Mouse (Mus musculus) thymus, adult 2 months (tissue): ENCODE data around the gene Ctu1. TPM values are rescaled to one million over a fixed set of nuclear protein-coding genes. Genes with fewer than 3 reads are reported as not detected.

Experiments
- DNase-seq: peaks from one replicate; pipeline ENCODE4 v3.0.0; 2021
- H3K27ac ChIP-seq: fragments of 200-500 bp; 2 replicates; pipeline ENCODE4 v1.5.1; 2012; ENCODE audit warnings: low read length, control low read depth; ENCODE audit not compliant: control insufficient read depth, insufficient read depth
- H3K27me3 ChIP-seq: fragments of 200-500 bp; 2 replicates; pipeline ENCODE4 v1.6.1; 2012; ENCODE audit warnings: mild to moderate bottlenecking, low read length, moderate library complexity, mixed read lengths; ENCODE audit not compliant: control insufficient read depth, insufficient read depth
- H3K36me3 ChIP-seq: fragments of 200-500 bp; 2 replicates; pipeline ENCODE4 v1.6.1; 2012; ENCODE audit warnings: mild to moderate bottlenecking, low read length, moderate library complexity; ENCODE audit not compliant: control insufficient read depth, insufficient read depth
- H3K4me1 ChIP-seq: fragments of 200-500 bp; replicated peaks from 2 replicates; pipeline ENCODE4 v1.6.1; 2012; ENCODE audit warnings: low read length; ENCODE audit not compliant: control insufficient read depth, insufficient read depth
- H3K4me3 ChIP-seq: fragments of 200-500 bp; 2 replicates; pipeline ENCODE4 v1.5.1; 2012; ENCODE audit warnings: mild to moderate bottlenecking, low read length, control low read depth, moderate library complexity; ENCODE audit not compliant: control insufficient read depth, insufficient read depth
- CTCF ChIP-seq: fragments of 200-500 bp; IDR thresholded peaks from 2 replicates; pipeline ENCODE4 v1.5.1; 2012; ENCODE audit warnings: mild to moderate bottlenecking, control low read depth, low read length, moderate library complexity, borderline replicate concordance; ENCODE audit not compliant: control insufficient read depth, poor library complexity, insufficient read depth; ENCODE audit errors: extremely low read depth
- POLR2A ChIP-seq: fragments of 200-500 bp; IDR thresholded peaks from 2 replicates; pipeline ENCODE4 v1.6.1; 2012; ENCODE audit warnings: mild to moderate bottlenecking, low read length, control low read depth, moderate library complexity; ENCODE audit not compliant: control insufficient read depth, poor library complexity, insufficient read depth; ENCODE audit errors: extremely low read depth
- WGBS: fragments of 180-500 bp; shearing (Covaris S2); methylation state at CpG from one replicate; pipeline ENCODE4 v1.1.7; 2018; 5-methylcytosine and 5-hydroxymethylcytosine counted together
- polyA plus RNA-seq: library from polyadenylated mRNA; depleted of rRNA; stranded (reverse); fragments of >200 nt; gene quantifications from 2 replicates; pipeline ENCODE4 v1.2.3, GENCODE M21; 2012

Gene Ctu1
- polyA plus RNA-seq, 1 experiment, result 15.0 TPM

DNA sequence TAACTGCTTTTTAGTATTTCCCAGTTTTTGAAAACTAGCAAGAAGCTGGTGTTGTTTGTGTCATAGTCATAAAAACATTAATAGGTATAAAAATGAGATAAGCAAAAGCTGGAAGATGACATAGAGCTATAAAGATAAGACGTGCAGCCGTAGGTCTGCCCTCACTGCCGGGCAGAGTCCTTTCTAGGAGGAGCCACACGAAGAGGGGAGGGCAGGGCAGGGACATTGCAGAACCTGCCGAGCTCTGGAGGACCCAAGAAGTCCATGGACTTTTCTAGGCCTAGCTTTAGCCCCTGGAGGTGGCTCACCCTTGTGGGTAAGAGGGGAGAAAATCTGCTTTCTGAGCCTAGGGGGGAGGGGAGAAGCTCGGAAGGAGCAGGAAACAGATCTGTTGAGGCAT, 37.3 kb upstream of the Ctu1 start, which contains the start of gene Ceacam18:
Ceacam18 (plus strand) TSS at position 208 of the 400 bp plus-strand sequence.
- WGBS, result 79% methylated on average over 6 of the region's 6 CpGs
- TF ChIP-seq CTCF (no peak), POLR2A (no peak)
- no peak for DNase-seq
- Histone ChIP-seq H3K4me3 (no peak within 1 kb of the TSS), H3K4me1 (no peaks in the 10 kb centered on the region), H3K36me3 (no peaks in the 10 kb centered on the region), H3K27me3 (no peaks in the 10 kb centered on the region), H3K27ac (no peak within 1 kb of the TSS)

DNA sequence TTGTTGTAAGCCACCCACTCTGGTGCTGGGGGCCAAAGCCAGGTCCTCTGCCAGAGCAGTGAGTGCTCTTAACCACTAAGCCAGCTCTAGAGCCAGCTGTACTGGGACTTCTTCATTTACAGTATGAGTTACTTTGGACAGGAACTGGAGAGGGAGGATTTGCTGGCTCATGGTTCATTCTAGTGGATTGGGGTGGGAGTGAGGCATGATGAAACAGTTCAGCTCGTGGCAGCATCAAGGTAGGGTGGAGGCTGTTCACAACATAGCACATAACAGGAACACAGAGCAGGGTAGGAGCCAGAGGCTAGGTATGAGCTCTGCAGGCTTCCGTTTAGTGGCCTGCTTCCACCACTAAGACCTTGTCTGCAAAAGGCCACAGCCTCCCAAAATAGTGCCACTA, 35.6 kb upstream of the Ctu1 start:
- no peaks in the 10 kb centered on the region for H3K27me3 ChIP-seq
- no peaks in the 10 kb centered on the region for H3K4me1 ChIP-seq
- TF ChIP-seq POLR2A, result no peak
- no peak for TF ChIP-seq CTCF
- 43% methylated on average over 2 of the region's 2 CpGs for WGBS
- H3K4me3 ChIP-seq, result no peak overlapping the region
- H3K36me3 ChIP-seq, result no peaks in the 10 kb centered on the region
- DNase-seq, result no peak
- H3K27ac ChIP-seq, result no peak overlapping the region

DNA sequence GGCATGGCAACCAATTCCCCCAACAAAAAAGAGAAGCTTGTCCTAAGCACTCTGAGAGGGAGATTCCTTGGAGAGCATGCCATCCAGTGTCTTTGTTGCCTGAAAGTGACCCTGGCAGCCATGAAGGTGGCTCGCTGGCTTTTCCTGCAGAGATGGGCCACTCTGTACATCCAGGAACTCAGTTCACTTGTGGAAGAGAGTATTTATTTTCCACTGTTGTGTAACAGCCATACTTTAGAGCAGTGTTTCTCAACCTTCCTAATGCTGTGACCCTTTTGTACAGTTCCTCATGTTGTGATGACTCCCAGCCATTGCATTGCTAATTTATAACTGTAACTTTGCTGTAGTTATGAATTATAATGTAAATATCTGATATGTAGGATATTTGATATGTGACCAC, 34.7 kb upstream of the Ctu1 start:
- Histone ChIP-seq H3K4me1 (no peaks in the 10 kb centered on the region), H3K4me3 (no peak overlapping the region), H3K27ac (no peak overlapping the region), H3K27me3 (no peaks in the 10 kb centered on the region), H3K36me3 (no peaks in the 10 kb centered on the region)
- TF ChIP-seq CTCF, result no peak
- WGBS, result 90% methylated on average over 1 of the region's 1 CpGs
- DNase-seq, result no peak

DNA sequence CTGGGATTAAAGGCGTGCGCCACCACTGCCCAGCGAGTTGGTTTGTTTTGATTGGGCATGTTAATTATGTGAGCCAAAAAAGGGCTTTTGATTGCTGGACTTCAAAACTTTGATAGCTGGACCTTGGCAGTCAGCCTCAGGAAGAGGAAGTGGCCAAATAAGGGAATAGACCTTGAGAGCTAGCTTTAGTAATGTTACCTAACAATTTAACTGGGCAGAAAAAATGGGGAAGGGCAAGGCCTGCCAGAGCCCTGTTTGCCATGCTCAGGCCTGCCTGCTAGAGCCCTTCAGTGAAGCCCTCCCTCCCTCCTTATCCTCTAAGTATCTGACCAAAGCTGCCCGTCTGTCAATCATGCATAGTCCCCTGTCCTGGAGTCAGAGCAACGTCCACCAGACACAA, 29.2 kb upstream of the Ctu1 start:
- no peak for DNase-seq

DNA sequence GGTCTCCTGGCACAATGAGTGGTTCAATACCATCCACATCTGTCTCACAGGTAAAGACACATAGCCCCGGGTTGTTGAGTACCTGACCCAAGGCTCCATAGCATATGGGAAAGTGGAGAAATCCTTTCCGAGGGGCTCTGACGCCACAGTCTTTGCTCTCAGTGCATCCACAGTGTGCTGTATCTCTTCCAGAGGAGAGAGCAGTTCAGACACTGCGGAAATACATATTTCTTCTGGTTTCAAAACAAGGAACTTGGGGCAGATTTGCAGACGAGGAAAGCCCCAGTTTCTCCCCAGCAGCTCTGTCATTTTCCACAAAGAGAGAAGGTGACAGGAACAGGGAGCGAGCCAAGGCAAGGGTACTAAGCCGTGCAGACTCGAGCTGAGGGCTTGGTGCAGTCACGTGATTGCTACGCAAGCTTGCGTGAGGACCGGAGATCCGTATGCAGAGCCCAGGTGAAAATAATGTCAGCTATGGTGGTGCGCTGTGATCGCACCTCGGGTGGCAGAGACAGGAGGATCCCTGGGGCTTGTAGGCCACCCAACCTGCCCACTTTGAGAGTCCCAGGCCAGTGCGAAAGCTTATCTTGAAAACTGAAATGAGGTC, 28.7 kb upstream of the Ctu1 start:
- 80% methylated on average over 17 of the region's 17 CpGs for WGBS
- no peak for TF ChIP-seq POLR2A
- TF ChIP-seq CTCF, result no peak
- H3K4me3 ChIP-seq, result no peak overlapping the region
- no peak for DNase-seq
- H3K27me3 ChIP-seq, result no peaks in the 10 kb centered on the region
- no peaks in the 10 kb centered on the region for H3K36me3 ChIP-seq
- H3K4me1 ChIP-seq, result no peaks in the 10 kb centered on the region; the same call in 1 of the 2 replicates
- H3K27ac ChIP-seq, result no peak overlapping the region

More for the DNA sequence above, 29.2 kb upstream of the Ctu1 start:
- Histone ChIP-seq H3K27ac (no peak overlapping the region), H3K4me3 (no peak overlapping the region), H3K36me3 (no peaks in the 10 kb centered on the region), H3K27me3 (no peaks in the 10 kb centered on the region), H3K4me1 (no peaks in the 10 kb centered on the region; the same call in 1 of the 2 replicates)
- WGBS, result 86% methylated on average over 5 of the region's 5 CpGs
- TF ChIP-seq POLR2A (no peak), CTCF (no peak)

DNA sequence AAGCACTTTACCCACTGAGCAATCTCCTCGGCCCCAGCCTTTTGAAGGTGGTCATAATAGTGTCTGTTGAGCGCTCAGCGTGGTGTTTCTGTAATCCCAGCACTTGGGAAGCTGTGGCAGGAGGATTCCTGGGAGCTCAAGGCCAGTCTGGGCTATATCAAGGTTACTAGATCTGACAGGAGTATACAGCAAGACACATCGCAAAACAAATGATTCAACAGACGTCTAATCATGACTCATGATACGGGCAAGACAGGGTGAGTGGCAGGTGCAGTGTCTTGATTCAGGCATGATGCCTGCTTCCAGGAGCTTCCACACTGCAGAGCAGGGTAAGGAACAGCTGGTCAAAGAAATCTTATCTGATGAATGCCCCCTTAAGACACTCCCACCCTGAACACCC, 19.1 kb upstream of the Ctu1 start:
- H3K4me3 ChIP-seq, result no peak overlapping the region
- H3K27ac ChIP-seq, result no peak overlapping the region
- H3K36me3 ChIP-seq, result no peaks in the 10 kb centered on the region
- DNase-seq, result no peak
- WGBS, result 96% methylated on average over 6 of the region's 6 CpGs
- H3K4me1 ChIP-seq, result no peaks in the 10 kb centered on the region; the same call in 1 of the 2 replicates
- no peak for TF ChIP-seq CTCF
- TF ChIP-seq POLR2A, result no peak
- H3K27me3 ChIP-seq, result no peaks in the 10 kb centered on the region

DNA sequence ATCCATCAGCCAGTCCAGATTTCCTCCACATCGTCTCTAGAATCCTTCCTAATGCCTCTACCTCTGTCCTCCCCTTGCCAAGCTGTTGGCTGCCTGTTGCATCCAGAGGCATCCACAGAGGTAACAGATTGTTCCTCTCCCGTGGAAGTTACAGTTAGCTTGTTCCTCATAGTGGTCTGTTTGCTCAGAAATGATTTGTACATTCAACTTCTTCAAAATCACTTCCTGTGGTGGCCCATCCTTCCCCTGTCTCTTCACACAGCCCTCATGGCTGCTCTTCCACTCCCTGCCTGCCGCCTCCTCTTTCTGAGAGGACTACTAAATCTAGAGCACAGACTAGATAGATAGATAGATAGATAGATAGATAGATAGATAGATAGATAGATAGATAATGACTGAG, 17.3 kb upstream of the Ctu1 start:
- 13% methylated on average over 3 of the region's 3 CpGs for WGBS
- H3K4me1 ChIP-seq, result no peaks in the 10 kb centered on the region; the same call in 1 of the 2 replicates
- no peak for DNase-seq
- TF ChIP-seq CTCF (no peak), POLR2A (no peak)
- H3K27ac ChIP-seq, result no peak overlapping the region
- H3K27me3 ChIP-seq, result no peaks in the 10 kb centered on the region
- no peak overlapping the region for H3K4me3 ChIP-seq
- no peaks in the 10 kb centered on the region for H3K36me3 ChIP-seq
